Mouse (Mus musculus): Measurements from ENCODE around the gene Dzip1. TPM values are rescaled to one million over a fixed set of nuclear protein-coding genes. Genes with fewer than 3 reads are reported as not detected.

Dzip1 gene
- under 1 TPM; 0.30 to 0.34 TPM for total RNA-seq (2023)

DNA sequence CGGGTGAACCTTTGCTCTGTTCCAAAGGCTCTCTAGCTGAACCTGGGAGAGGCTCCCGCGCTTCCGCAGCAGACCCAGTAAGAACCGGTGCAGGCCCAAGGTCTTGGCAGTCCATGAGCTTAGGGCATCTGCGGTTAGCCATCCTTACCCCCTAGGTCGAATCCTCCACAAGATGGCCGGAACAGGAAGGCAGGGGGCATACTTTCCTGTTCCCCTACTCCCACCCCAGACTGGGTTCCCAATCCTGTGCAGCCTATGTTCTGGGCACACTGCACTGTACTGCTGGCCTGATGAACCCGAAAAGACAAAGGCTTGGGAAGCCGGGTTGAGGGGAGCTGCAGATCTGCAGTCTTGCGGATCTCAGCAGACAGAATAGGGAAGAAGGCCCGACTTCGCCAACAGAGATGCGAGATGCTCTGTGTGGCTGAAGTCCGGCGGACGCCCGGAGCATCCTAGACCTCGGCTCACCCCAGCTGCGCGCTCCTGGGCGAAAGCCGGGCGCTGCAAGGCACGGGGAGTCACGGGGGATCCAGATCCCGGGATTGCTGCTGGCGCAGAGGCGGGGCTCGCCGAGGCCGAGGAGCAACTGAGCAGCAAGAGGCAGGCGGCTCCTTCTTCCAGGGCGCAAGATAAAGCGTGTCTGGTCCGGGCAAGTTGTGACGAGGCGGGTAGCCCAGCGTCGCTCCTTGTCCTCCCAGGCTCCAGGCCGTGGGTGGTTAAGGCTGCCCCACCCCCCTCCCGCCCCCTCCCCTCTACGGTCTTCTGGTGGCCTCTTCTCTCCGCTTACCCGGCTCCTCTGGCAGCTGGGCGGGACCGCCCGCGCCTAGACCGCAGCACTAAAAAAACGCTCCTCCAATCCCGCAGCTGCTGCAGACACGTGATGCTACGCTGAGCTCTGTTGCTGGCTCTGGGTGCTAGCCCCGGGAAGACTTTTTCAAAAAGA, at the start of gene Dzip1:
Dzip1 (minus strand) TSS at position 788 of the 943 bp plus-strand sequence.

DNA sequence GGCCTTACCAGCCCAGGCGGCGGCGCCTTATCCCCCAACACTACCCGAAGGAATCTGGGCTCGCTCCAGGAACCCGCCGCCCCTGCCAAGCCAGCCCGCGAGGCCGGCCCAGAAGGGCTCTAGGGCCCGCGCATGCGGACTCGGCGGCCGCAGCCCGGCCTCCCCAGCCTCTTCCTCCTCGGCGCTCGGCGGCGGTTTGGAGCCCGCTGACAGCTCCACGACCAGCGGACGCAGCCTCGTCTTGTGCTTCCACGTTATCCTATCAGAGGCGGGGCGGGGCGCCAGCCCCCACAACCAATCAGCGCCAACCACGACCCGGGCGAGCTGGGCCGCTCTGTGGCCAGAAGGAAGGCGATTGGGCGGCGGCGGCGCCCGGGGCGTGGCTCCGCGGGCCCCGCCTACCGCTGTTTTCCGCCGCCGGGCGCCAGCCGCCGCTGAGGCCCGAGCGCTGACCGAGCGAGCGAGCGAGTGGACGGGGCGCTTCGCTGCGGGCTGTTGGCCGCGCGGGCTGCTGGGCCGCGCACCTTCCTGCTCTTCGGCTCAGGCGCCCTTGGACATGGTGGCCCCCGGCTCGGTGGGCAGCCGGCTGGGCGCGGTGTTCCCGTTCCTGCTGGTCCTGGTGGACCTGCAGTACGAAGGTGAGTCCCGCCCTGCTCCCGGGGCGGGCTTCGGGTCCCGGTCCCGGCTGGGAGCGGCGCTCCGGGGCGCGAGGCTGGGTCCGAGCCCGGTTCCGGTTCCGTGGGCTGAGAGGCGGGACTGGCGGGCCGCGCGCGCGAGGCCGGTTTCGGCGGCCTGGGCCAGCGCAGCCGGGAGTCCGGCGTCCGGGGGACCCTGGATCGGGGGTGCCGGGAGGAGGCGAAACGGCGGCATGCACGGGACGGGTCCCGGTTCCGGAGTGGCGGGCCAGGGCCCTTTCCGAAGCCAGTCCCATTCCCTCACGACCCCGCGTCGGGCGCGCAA, 12.6 kb upstream of the Dzip1 start, which contains the start of gene Dnajc3:
Dnajc3 (plus strand) TSS at position 444 of the 960 bp plus-strand sequence.

Other genes with a start within 250 kb of the Dzip1 start
- 10 to 100 TPM; 25.4 to 28.2 TPM for gene Abcc4, start 219.2 kb downstream of the Dzip1 start, total RNA-seq (2023)
- under 1 TPM in 1 of 2 experiments, not detected in 1; 0.46 TPM for gene Cldn10, start 137.6 kb downstream of the Dzip1 start, total RNA-seq (2023)
- gene Dnajc3, start 12.5 kb upstream of the Dzip1 start, total RNA-seq (2023) = 10 to 100 TPM; 45.3 to 47.0 TPM
- gene Uggt2, start 174.0 kb upstream of the Dzip1 start, total RNA-seq (2023) = 1 to 10 TPM in 1 of 2 experiments, under 1 TPM in 1; 0.79 to 1.1 TPM
- not detected for gene Hs6st3, start 212.9 kb upstream of the Dzip1 start, total RNA-seq (2023)

Data from monocyte, adult 59 days (primary cell).